In genomic region chr14:117961267-117961666, GRCm38 (mm10) we compare ENCODE assay signal across 11 mouse cellular contexts.
DNase-seq lines count a peak whose midpoint lies in the region; ATAC-seq and TF ChIP-seq lines count a peak whose summit lies in the region.
"Had no signal": no experiment of that assay in that cellular context is flagged by ENCODE, and none has a peak within 500 bp of the region (broad histone marks: within the 10 kb centered on the region; RNA-seq: fewer than 3 reads in every experiment).

No protein-coding gene starts in this region.

- no peaks in the 10 kb centered on the region for H3K27me3 ChIP-seq in midbrain, embryonic 15.5 days (replicated peaks)
- H3K27me3 ChIP-seq: liver, embryonic 15.5 days; Patski had no signal

- no peaks in the 10 kb centered on the region for H3K9me3 ChIP-seq in midbrain, embryonic 15.5 days
- H3K9me3 ChIP-seq: liver, embryonic 15.5 days had no signal

- no peaks in the 10 kb centered on the region for H3K36me3 ChIP-seq in midbrain, embryonic 15.5 days (replicated peaks)
- H3K36me3 ChIP-seq: liver, embryonic 15.5 days had no signal

- no peak for TF ChIP-seq CTCF in left cerebral cortex, adult 2 months (IDR thresholded peaks at IDR 0.05)
- TF ChIP-seq CTCF in gastrocnemius, adult 2 months (IDR thresholded peaks at IDR 0.05) = no peak

- no peak overlapping the region for H3K4me3 ChIP-seq in left cerebral cortex, adult 2 months
- no peak overlapping the region for H3K4me3 ChIP-seq in gastrocnemius, adult 2 months
- H3K4me3 ChIP-seq in midbrain, embryonic 15.5 days = no peak overlapping the region
- H3K4me3 ChIP-seq: liver, embryonic 15.5 days had no signal

- intact Hi-C loops in left cerebral cortex, adult 2 months (cut with DNase I) = loop anchor here (5.0 kb wide), 1 partner anchor 171 kb away; the partner anchor contains the start of gene Tgds
- intact Hi-C loops in left cerebral cortex, postnatal 14 days (cut with DNase I) = no loop called here
- intact Hi-C loops in gastrocnemius, adult 2 months (cut with DNase I) = no loop called here
- intact Hi-C loops in heart, postnatal 25 days (cut with DNase I) = no loop called here

- ATAC-seq in midbrain, embryonic 15.5 days (replicated peaks) = peak; percentile 63; the same call in 1 of the 2 replicates
- ATAC-seq: Patski had no signal

- peak overlapping the region; percentile 58 for H3K27ac ChIP-seq in left cerebral cortex, adult 2 months
- no peak overlapping the region for H3K27ac ChIP-seq in gastrocnemius, adult 2 months
- no peak overlapping the region for H3K27ac ChIP-seq in midbrain, embryonic 15.5 days
- H3K27ac ChIP-seq: kidney, postnatal 0 days; liver, embryonic 15.5 days had no signal

- no peaks in the 10 kb centered on the region for H3K4me1 ChIP-seq in midbrain, embryonic 15.5 days
- H3K4me1 ChIP-seq: liver, embryonic 15.5 days had no signal

- no peak overlapping the region for H3K9ac ChIP-seq in midbrain, embryonic 15.5 days
- H3K9ac ChIP-seq: liver, embryonic 15.5 days had no signal

- H3K4me2 ChIP-seq in midbrain, embryonic 15.5 days = no peak overlapping the region
- H3K4me2 ChIP-seq: liver, embryonic 15.5 days had no signal

- DNase-seq in left cerebral cortex, adult 2 months (ENCODE audit: extremely low spot score in 1 of 2, low spot score in 2 of 2) = no peak
- no peak for DNase-seq in left cerebral cortex, postnatal 14 days (ENCODE audit: low spot score in 2 of 2)
- DNase-seq in gastrocnemius, adult 2 months = peak; percentile 70
- peak; percentile 67 for DNase-seq in heart, postnatal 25 days (ENCODE audit: low spot score)
- DNase-seq in MN1 (ENCODE audit: low spot score) = no peak
- no peak for DNase-seq in c-Kit-positive CD71-positive TER-119-positive erythroid progenitor cells, embryonic 14.5 days (ENCODE audit: low spot score)
- DNase-seq: retina, postnatal 1 day had no signal

- 41% methylated on average over 6 of the region's 6 CpGs for WGBS in midbrain, embryonic 15.5 days

Comparison
In these comparisons a context has a peak if more than half of its experiments do, and no peak if none do; other contexts are left out.
1. DNase-seq: peak in gastrocnemius, adult 2 months (single experiment) and heart, postnatal 25 days (single experiment); none in left cerebral cortex, adult 2 months (0 of 2), left cerebral cortex, postnatal 14 days (0 of 2), MN1 (single experiment) and c-Kit-positive CD71-positive TER-119-positive erythroid progenitor cells, embryonic 14.5 days (single experiment).